Mouse (Mus musculus): ENCODE results near the gene Gpc5. TPM values are rescaled to one million over a fixed set of nuclear protein-coding genes. Genes with fewer than 3 reads are reported as not detected.

Gene Gpc5
- polyA plus RNA-seq, 1 experiment from 2014 or later: 1.5 TPM

- peaks cover 54% of the 10 kb centered on the region for H3K4me1 ChIP-seq
- no peaks in the 10 kb centered on the region for H3K9me3 ChIP-seq
- no peak for DNase-seq (ENCODE audit: low spot score)
- H3K4me3 ChIP-seq: no peak overlapping the region
- WGBS: 90% methylated on average over 1 of the region's 1 CpGs
- no peaks in the 10 kb centered on the region for H3K36me3 ChIP-seq (replicated peaks)
- no peak overlapping the region; the same call in 1 of the 2 replicates for H3K27ac ChIP-seq (replicated peaks)
- no peaks in the 10 kb centered on the region for H3K27me3 ChIP-seq (replicated peaks; ENCODE audit: low read depth, poor library complexity, severe bottlenecking)
Measured at GRCm38 (mm10) chr14:115410881-115411280, 318.9 kb downstream of the Gpc5 start.

GRCm38 (mm10) chr14:115411513-115412174, 319.6 kb downstream of the Gpc5 start:
- H3K9me3 ChIP-seq: no peaks in the 10 kb centered on the region
- H3K27me3 ChIP-seq (replicated peaks; ENCODE audit: low read depth, poor library complexity, severe bottlenecking): no peaks in the 10 kb centered on the region
- H3K27ac ChIP-seq (replicated peaks): no peak overlapping the region; the same call in 1 of the 2 replicates
- 63% methylated on average over 6 of the region's 6 CpGs for WGBS
- H3K4me3 ChIP-seq: no peak overlapping the region
- H3K4me1 ChIP-seq: peaks cover 48% of the 10 kb centered on the region
- H3K36me3 ChIP-seq (replicated peaks): no peaks in the 10 kb centered on the region
- DNase-seq (ENCODE audit: low spot score): no peak

GRCm38 (mm10) chr14:115412821-115413220, 320.8 kb downstream of the Gpc5 start:
- WGBS: 42% methylated on average over 3 of the region's 3 CpGs
- no peak overlapping the region; the same call in 1 of the 2 replicates for H3K27ac ChIP-seq (replicated peaks)
- H3K27me3 ChIP-seq (replicated peaks; ENCODE audit: low read depth, poor library complexity, severe bottlenecking): no peaks in the 10 kb centered on the region
- peaks cover 40% of the 10 kb centered on the region for H3K4me1 ChIP-seq
- H3K4me3 ChIP-seq: no peak overlapping the region
- no peaks in the 10 kb centered on the region for H3K9me3 ChIP-seq
- DNase-seq (ENCODE audit: low spot score): peak; percentile 33
- no peaks in the 10 kb centered on the region for H3K36me3 ChIP-seq (replicated peaks)

GRCm38 (mm10) chr14:115413429-115413828, 321.4 kb downstream of the Gpc5 start:
- Histone ChIP-seq H3K27ac (replicated peaks) (no peak overlapping the region), H3K4me3 (no peak overlapping the region), H3K4me1 (peaks cover 35% of the 10 kb centered on the region), H3K27me3 (replicated peaks; ENCODE audit: low read depth, poor library complexity, severe bottlenecking) (no peaks in the 10 kb centered on the region), H3K9me3 (no peaks in the 10 kb centered on the region), H3K36me3 (replicated peaks) (no peaks in the 10 kb centered on the region)
- WGBS: 26% methylated on average over 1 of the region's 1 CpGs
- peak; percentile 55 for DNase-seq (ENCODE audit: low spot score)

- DNase-seq (ENCODE audit: low spot score): no peak
- Histone ChIP-seq H3K27ac (replicated peaks) (no peak overlapping the region), H3K4me1 (peaks cover 35% of the 10 kb centered on the region), H3K36me3 (replicated peaks) (no peaks in the 10 kb centered on the region), H3K9me3 (no peaks in the 10 kb centered on the region), H3K4me3 (no peak overlapping the region), H3K27me3 (replicated peaks; ENCODE audit: low read depth, poor library complexity, severe bottlenecking) (no peaks in the 10 kb centered on the region)
- WGBS: 41% methylated on average over 5 of the region's 5 CpGs
Measured at GRCm38 (mm10) chr14:115414545-115414944, 322.5 kb downstream of the Gpc5 start.

GRCm38 (mm10) chr14:115431967-115432366, 340.0 kb downstream of the Gpc5 start:
- Histone ChIP-seq H3K4me3 (no peak overlapping the region), H3K27ac (replicated peaks) (no peak overlapping the region), H3K9me3 (no peaks in the 10 kb centered on the region), H3K4me1 (peaks cover 8% of the 10 kb centered on the region), H3K27me3 (replicated peaks; ENCODE audit: low read depth, poor library complexity, severe bottlenecking) (no peaks in the 10 kb centered on the region), H3K36me3 (replicated peaks) (no peaks in the 10 kb centered on the region)
- 47% methylated on average over 3 of the region's 3 CpGs for WGBS
- DNase-seq (ENCODE audit: low spot score): no peak

GRCm38 (mm10) chr14:115432368-115432767, 340.4 kb downstream of the Gpc5 start:
- Histone ChIP-seq H3K27me3 (replicated peaks; ENCODE audit: low read depth, poor library complexity, severe bottlenecking) (no peaks in the 10 kb centered on the region), H3K36me3 (replicated peaks) (no peaks in the 10 kb centered on the region), H3K4me3 (no peak overlapping the region), H3K27ac (replicated peaks) (no peak overlapping the region), H3K9me3 (no peaks in the 10 kb centered on the region), H3K4me1 (peaks cover 8% of the 10 kb centered on the region)
- WGBS: 51% methylated on average over 3 of the region's 3 CpGs
- DNase-seq (ENCODE audit: low spot score): no peak

GRCm38 (mm10) chr14:115436617-115437016, 344.6 kb downstream of the Gpc5 start:
- Histone ChIP-seq H3K27me3 (replicated peaks; ENCODE audit: low read depth, poor library complexity, severe bottlenecking) (no peaks in the 10 kb centered on the region), H3K9me3 (no peaks in the 10 kb centered on the region), H3K27ac (replicated peaks) (no peak overlapping the region), H3K36me3 (replicated peaks) (no peaks in the 10 kb centered on the region), H3K4me1 (peaks cover 8% of the 10 kb centered on the region), H3K4me3 (no peak overlapping the region)
- 68% methylated on average over 2 of the region's 2 CpGs for WGBS
- no peak for DNase-seq (ENCODE audit: low spot score)

- H3K27me3 ChIP-seq (replicated peaks; ENCODE audit: low read depth, poor library complexity, severe bottlenecking): no peaks in the 10 kb centered on the region
- H3K27ac ChIP-seq (replicated peaks): no peak overlapping the region
- 82% methylated on average over 10 of the region's 10 CpGs for WGBS
- no peak for DNase-seq (ENCODE audit: low spot score)
- no peaks in the 10 kb centered on the region for H3K9me3 ChIP-seq
- H3K4me1 ChIP-seq: no peaks in the 10 kb centered on the region; the same call in 1 of the 2 replicates
- H3K36me3 ChIP-seq (replicated peaks): no peaks in the 10 kb centered on the region
- H3K4me3 ChIP-seq: no peak overlapping the region
Measured at GRCm38 (mm10) chr14:115444789-115445770, 353.1 kb downstream of the Gpc5 start.

GRCm38 (mm10) chr14:115450938-115451337, 358.9 kb downstream of the Gpc5 start:
- H3K36me3 ChIP-seq (replicated peaks): no peaks in the 10 kb centered on the region
- peak; percentile 26 for DNase-seq (ENCODE audit: low spot score)

GRCm38 (mm10) chr14:115467960-115468359, 375.9 kb downstream of the Gpc5 start:
- Histone ChIP-seq H3K36me3 (replicated peaks) (no peaks in the 10 kb centered on the region), H3K4me3 (no peak overlapping the region), H3K27me3 (replicated peaks; ENCODE audit: low read depth, poor library complexity, severe bottlenecking) (no peaks in the 10 kb centered on the region), H3K4me1 (0 out of 2 replicates have a peak, but pooled peaks cover 5% of the 10 kb centered on the region), H3K27ac (replicated peaks) (no peak overlapping the region), H3K9me3 (no peaks in the 10 kb centered on the region)
- DNase-seq (ENCODE audit: low spot score): peak; percentile 25
- 61% methylated on average over 5 of the region's 5 CpGs for WGBS

More at GRCm38 (mm10) chr14:115450938-115451337, 358.9 kb downstream of the Gpc5 start:
- H3K9me3 ChIP-seq: no peaks in the 10 kb centered on the region
- H3K27me3 ChIP-seq (replicated peaks; ENCODE audit: low read depth, poor library complexity, severe bottlenecking): no peaks in the 10 kb centered on the region
- H3K27ac ChIP-seq (replicated peaks): no peak overlapping the region
- H3K4me1 ChIP-seq: no peaks in the 10 kb centered on the region; the same call in 1 of the 2 replicates
- H3K4me3 ChIP-seq: no peak overlapping the region
- WGBS: 62% methylated on average over 2 of the region's 2 CpGs

- no peak overlapping the region for H3K4me3 ChIP-seq
- DNase-seq (ENCODE audit: low spot score): peak; percentile 74
- no peak overlapping the region for H3K27ac ChIP-seq (replicated peaks)
- no peaks in the 10 kb centered on the region for H3K27me3 ChIP-seq (replicated peaks; ENCODE audit: low read depth, poor library complexity, severe bottlenecking)
- no peaks in the 10 kb centered on the region for H3K36me3 ChIP-seq (replicated peaks)
- H3K9me3 ChIP-seq: no peaks in the 10 kb centered on the region
- H3K4me1 ChIP-seq: 0 out of 2 replicates have a peak, but pooled peaks cover 5% of the 10 kb centered on the region
- WGBS: 47% methylated on average over 4 of the region's 4 CpGs
Measured at GRCm38 (mm10) chr14:115475234-115475633, 383.2 kb downstream of the Gpc5 start.
